Mouse (Mus musculus) left cerebral cortex, adult 8-10 months (tissue): ENCODE measurements around the gene Uncx. TPM values are rescaled to one million over a fixed set of nuclear protein-coding genes. Genes with fewer than 3 reads are reported as not detected.
"Not testable (repeated sequence)": the region's sequence is repeated elsewhere in the genome, so short reads cannot be mapped to it uniquely, and the experiment has no call there.

ENCODE experiments used
- DNase-seq, 2 experiments: peaks; one replicate each; pipeline ENCODE4 v3.0.0; 2022; ENCODE audit warnings: low spot score in 2 of 2
- total RNA-seq, 4 experiments: library from RNA; stranded (reverse); gene quantifications; 2 replicates each; pipeline ENCODE4 v1.2.4; 2022

The Uncx gene
- total RNA-seq, 4 experiments from 2014 or later, result 0.14 to 0.74 (median 0.14) TPM; not detected in 1

DNA sequence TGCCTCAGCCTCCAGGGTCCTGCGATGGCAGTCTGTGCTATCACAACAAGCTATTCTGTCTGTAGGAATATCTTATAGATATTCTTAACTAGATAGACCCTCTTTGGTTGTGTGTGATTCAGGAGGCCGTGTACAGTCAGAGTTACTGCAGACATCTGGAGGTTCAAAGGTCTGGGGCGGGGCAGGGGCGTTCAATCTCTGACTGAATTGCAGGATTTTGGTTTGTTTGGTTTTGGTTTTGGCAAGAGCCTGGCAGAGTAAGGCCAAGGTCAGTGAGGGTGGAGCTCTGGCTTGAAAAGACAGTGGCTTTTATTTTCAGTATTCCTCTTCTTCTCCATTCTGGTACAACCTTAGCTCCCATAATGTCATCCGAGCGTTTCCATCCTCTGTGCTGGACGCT, 16.5 kb downstream of the Uncx start:
- DNase-seq, result no peak

DNA sequence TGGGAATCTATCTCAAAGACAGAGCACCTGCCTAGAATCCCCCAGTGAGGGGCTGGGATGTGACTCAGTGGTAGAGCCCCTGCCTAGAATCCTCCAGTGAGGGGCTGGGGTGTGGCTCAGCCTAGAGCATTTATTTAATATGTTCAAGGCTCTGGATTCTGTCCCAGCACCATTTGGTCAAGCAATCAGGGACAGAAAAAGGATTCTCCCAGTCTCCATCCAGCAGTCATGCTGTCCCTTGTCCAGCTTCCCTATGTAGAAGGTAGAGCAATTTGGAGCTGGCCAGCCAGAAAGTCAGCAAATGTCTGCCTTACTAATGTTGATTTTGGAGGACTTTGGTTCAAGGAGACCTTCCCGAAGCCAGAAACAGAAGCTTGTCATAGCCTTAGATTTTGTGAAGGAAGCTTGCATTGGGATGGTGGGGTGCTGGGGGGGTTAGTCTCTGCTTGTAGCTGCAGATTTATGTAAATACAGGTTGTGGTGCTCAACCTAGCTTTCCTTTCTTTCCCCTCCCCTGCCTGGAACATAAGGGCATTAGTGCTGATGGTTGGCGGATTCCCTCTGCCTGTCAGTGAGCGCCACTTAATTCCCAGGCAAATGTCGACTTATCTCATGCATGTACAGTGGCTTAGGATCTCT, 18.2 kb downstream of the Uncx start:
- DNase-seq, result no peak

DNA sequence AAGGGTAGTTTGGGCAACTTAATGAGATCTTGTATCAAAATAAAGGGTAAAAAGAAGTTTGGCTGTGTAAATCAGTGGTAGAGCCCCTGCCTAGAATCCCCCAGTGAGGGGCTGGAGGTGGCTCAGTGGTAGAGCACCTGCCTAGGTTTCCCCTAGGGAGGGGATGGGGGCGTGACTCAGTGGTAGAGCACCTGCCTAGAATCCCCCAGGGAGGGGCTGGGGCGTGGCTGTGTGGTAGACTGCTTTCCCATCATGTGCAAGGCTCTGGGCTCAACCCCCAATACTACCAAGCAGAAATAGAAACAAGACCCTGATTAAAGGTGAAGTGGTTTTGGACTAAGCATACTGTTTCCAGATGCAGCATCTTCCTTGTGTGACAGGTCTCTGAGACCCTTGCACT, 21.4 kb downstream of the Uncx start:
- DNase-seq, result no peak

DNA sequence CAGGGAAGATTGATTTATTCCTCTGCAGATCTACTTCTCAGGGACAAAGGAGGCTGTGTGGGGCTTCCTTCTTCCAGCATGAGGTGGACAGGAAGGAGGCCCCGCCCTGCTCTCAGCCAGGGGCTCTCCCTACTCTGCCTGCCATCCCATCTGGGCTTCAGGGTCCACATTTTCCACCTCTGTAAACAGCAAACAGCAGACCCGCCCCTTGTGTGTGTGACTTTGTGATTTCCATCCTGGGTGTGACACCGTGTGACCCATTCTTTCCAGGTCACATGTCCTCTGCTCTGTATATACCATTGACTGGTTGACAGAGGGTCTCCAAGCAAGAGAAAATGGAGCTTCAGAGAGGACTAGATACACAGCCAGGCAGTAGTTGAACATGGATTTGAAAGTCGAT, 22.2 kb downstream of the Uncx start:
- DNase-seq, result no peak

DNA sequence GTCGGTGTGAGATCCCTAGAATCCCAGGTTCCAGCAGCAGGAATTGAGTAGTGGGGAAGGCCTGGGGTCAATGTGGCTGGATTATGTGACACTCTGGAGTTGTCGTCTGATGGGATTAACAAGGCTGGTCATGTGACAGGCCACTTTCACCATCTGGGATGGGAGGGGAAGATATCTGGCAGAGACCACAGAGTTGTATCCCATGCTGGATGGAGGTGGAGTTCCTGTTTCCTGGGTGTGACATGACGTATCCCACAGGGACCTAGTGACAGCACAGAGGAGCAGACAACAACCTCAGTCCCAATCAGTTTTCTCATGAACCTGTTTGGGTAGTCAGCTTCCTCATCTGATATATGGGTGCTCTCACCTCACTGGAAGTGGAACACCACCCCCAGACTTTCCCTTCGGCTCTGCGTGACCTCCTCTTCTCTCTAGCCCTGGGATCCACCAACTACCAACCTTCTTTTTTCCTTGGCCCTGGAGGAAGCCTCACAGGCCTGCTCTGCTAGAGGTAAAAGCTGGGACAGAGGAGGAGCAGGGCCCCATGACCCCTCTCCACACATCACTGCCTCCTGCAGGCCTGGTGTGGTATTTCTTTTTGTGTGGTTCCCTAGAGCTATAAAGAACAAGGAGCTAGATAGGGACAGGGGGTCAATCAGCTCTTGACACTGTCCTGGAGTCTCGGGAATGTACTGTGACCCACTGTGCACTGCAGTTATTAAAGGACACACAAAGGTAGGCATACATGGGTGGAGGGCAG, 23.5 kb downstream of the Uncx start:
- no peak for DNase-seq

- no peak for DNase-seq
These were observed 24.8 kb downstream of the Uncx start for GRCm38 (mm10) chr5:139568079-139568478.

GRCm38 (mm10) chr5:139572526-139572925, 29.2 kb downstream of the Uncx start:
- DNase-seq, result no peak

- no peak for DNase-seq
These were observed 30.5 kb downstream of the Uncx start for GRCm38 (mm10) chr5:139573606-139574311.

- no peak for DNase-seq
These were observed 31.8 kb downstream of the Uncx start for GRCm38 (mm10) chr5:139575054-139575453.

- DNase-seq, result no peak
These were observed 37.0 kb downstream of the Uncx start for GRCm38 (mm10) chr5:139580171-139580743.

DNA sequence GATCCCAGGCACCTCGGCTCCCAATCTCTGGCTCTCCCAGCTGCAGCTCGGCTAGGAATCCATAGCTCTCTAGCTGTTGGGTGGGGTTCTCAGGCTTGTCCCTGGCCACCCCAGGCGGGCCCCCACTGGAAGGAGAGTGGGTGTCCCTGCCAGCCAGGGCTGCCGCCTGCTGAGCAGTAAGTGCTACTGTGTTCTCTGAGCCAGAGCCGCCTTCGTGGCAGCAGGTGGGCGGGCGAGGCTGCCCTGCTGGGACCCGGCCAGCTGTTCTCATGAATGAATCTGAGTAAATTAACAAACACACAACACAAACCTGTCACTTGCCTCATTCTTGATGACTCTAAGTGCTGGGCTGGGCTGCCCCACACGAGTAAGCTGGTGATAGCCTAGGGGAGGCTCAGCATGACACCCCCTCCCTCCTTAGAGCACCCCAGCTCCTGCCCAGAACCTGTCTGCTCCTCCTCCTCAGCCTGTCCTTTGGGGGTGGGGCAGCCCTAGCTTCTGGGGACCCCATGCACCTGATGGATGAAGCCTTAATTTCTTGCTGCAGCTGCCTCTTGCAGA, 38.1 kb downstream of the Uncx start:
- no peak for DNase-seq

- DNase-seq, result no peak
These were observed 41.9 kb downstream of the Uncx start for GRCm38 (mm10) chr5:139584971-139585747.

DNA sequence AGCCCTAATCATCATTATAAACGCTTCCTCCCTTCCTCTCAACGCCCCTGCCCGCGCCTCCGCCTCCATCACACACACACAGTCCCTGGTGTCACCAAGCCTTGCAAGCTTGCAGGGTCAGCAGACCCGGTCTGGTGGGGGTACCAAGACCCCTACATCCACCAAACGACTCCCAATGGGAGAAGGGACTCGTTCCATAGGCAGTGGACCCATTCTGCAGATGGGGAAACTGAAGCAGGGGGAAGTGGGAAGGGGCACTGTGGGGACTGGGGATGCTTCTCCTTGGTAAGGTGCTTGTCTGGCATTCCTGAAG, 42.4 kb downstream of the Uncx start:
- DNase-seq, result no peak

DNA sequence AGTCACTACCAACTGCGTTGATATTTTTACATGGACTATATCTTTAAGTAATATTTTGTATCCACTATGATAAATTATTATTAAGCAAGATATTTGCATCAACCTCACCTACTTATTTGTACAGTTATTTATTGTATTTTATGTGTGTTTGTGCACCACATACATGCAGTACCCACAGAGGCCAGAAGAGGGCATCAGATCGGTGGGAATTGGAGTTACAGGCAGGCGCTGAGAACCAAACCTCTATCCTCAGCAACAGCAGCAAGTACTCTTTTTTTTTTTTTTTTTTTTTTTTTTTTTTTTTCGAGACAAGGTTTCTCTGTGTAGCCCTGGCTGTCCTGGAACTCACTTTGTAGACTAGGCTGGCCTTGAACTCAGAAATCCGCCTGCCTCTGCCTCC, 44.2 kb downstream of the Uncx start:
- not testable (repeated sequence) for DNase-seq

- not testable (repeated sequence) for DNase-seq
These were observed 47.5 kb downstream of the Uncx start for GRCm38 (mm10) chr5:139590682-139591360.

- DNase-seq, result no peak
These were observed 48.7 kb downstream of the Uncx start for GRCm38 (mm10) chr5:139592011-139592410.

DNA sequence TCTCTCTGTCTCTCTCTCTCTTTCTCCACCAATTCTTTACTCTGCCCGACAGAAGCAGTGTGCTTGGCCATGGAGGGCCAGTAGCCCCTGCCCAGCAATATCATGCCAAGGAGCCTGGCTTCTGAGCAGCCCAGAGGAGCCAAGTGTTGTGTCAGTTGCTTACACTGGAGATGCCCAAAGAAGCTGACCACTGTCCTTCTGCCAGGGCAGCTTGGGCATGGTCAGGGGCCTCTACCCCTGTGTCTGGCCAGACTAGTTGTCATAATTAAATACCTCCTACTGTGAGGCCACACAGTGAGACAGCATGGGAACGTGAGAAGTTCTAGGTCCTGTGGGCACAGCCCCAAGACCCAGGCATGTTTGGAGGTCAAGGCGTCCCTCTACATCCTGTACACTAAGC, 49.6 kb downstream of the Uncx start:
- no peak for DNase-seq

DNA sequence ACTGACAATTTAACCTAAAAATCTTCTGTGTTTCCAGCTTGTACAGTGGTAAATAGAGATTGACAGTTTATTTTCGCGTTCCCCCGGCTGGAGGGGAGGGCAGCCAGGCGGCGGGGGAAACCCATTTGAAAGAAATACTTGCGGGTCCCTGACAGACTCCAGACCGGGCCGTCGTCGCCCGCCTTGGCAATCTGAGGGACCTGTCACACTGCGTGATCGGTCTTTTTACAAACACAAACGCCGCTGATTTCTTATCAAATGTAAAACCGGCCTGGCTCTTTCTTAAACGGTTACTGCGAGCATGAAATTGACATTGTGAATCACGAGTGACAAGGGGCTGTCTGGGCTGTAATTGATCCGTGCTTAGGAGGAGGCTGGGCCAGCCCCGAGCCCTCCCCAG, 50.5 kb downstream of the Uncx start:
- no peak for DNase-seq

DNA sequence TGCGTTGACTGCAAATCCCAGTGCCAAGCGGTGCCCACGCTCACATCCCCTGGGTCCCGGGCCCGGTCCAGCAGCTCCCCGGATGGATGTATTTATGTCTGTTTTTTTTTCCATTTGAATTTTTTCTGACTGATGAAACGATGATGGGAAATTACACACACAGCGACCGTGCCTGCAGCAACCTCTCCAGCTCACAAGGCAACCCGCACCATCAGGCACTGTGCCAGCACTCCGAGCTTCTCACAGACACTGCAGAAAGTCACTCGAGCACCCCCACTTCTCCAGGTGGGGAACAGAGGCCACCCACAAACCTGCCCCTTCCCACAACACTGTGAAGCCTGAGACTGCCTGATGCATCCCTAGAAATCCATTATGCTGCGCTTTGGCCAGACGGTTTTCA, 51.7 kb downstream of the Uncx start:
- no peak for DNase-seq
